Mouse (Mus musculus): ENCODE data around the gene Isca2. TPM values are rescaled to one million over a fixed set of nuclear protein-coding genes. Genes with fewer than 3 reads are reported as not detected.

The Isca2 gene
- polyA plus RNA-seq, 1 experiment = 44.7 TPM

DNA sequence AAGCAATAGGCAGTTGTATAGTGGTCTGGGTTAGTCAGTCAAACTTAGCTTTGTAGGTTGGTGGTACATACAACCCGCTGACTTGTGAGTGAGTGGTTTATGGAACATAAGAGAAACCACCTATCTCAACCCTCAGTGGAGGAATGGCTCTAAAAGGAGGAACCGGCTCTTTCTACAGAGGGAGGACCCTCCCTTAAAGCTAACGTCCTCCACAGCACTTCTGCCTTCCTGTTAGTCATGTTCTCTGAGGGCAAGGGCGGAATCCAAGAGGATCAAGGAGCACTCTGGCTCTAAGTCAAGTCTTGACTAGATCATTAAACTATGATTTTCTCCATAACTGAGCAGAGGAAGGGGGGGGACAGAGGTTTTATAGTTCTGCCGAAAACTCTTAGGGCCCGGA, 5.5 kb upstream of the Isca2 start:
- H3K27ac ChIP-seq (ENCODE audit: insufficient read depth, low read length) = peak overlapping the region; percentile 12; the same call in 1 of the 2 replicates
- no peak overlapping the region for H3K4me3 ChIP-seq (ENCODE audit: insufficient read depth, low read length)
- TF ChIP-seq POLR2A (IDR thresholded peaks at IDR 0.05; ENCODE audit: low read depth, low read length) (no peak), CTCF (IDR thresholded peaks at IDR 0.05; ENCODE audit: borderline replicate concordance, insufficient read depth, low read length) (no peak)
- peaks cover 32% of the 10 kb centered on the region for H3K4me1 ChIP-seq (ENCODE audit: control insufficient read depth, insufficient read depth, low read length)

- no peak overlapping the region for H3K4me3 ChIP-seq (ENCODE audit: insufficient read depth, low read length)
- peaks cover 26% of the 10 kb centered on the region; the same call in 1 of the 2 replicates for H3K4me1 ChIP-seq (ENCODE audit: control insufficient read depth, insufficient read depth, low read length)
- TF ChIP-seq CTCF (IDR thresholded peaks at IDR 0.05; ENCODE audit: borderline replicate concordance, insufficient read depth, low read length) (no peak), POLR2A (IDR thresholded peaks at IDR 0.05; ENCODE audit: low read depth, low read length) (no peak)
- no peak overlapping the region for H3K27ac ChIP-seq (ENCODE audit: insufficient read depth, low read length)
These were observed 3.4 kb upstream of the Isca2 start for GRCm38 (mm10) chr12:84769624-84770023.

DNA sequence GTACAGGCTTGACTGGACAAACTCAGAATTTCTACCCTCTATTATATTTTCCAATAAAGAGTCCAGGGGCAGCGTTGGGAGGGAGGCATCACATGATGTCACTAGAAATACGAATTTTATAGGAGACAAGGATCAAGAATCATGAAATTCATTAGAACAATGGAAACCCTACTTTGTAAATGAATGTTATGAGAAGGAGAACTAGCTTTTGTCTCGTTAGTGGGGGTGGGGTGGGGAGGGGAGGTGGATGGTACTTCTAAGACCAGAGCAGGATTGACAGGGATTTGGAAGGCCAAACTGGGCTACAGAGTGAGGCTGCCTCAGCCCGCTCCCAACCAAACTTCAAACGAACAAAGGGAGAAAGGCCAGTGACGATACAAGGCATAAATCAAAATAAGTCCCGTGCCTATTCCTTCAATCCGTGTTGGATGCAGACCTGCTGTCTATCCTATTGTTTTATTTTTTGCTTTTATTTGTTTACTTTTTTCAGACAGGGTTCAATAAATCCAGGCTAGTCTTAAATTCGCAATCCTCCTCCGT, 1.0 kb upstream of the Isca2 start:
- peaks cover 11% of the 10 kb centered on the region; the same call in 1 of the 2 replicates for H3K4me1 ChIP-seq (ENCODE audit: control insufficient read depth, insufficient read depth, low read length)
- TF ChIP-seq CTCF (IDR thresholded peaks at IDR 0.05; ENCODE audit: borderline replicate concordance, insufficient read depth, low read length) (no peak), POLR2A (IDR thresholded peaks at IDR 0.05; ENCODE audit: low read depth, low read length) (no peak)
- peak overlapping the region; percentile 92 for H3K4me3 ChIP-seq (ENCODE audit: insufficient read depth, low read length)
- H3K27ac ChIP-seq (ENCODE audit: insufficient read depth, low read length) = peak overlapping the region; percentile 85

- peak overlapping the region; percentile 29 for H3K27ac ChIP-seq (ENCODE audit: insufficient read depth, low read length)
- 0 out of 2 replicates have a peak, but pooled peaks cover 6% of the 10 kb centered on the region for H3K4me1 ChIP-seq (ENCODE audit: control insufficient read depth, insufficient read depth, low read length)
- peak overlapping the region; percentile 86 for H3K4me3 ChIP-seq (ENCODE audit: insufficient read depth, low read length)
- TF ChIP-seq POLR2A (IDR thresholded peaks at IDR 0.05; ENCODE audit: low read depth, low read length) = no peak
- TF ChIP-seq CTCF (IDR thresholded peaks at IDR 0.05; ENCODE audit: borderline replicate concordance, insufficient read depth, low read length) = no peak
These were observed 425 bp downstream of the Isca2 start for GRCm38 (mm10) chr12:84773476-84773875.

GRCm38 (mm10) chr12:84774376-84774775, 1.3 kb downstream of the Isca2 start:
- 0 out of 2 replicates have a peak overlapping the region, but pooled peaks have one; percentile 1 for H3K4me3 ChIP-seq (ENCODE audit: insufficient read depth, low read length)

DNA sequence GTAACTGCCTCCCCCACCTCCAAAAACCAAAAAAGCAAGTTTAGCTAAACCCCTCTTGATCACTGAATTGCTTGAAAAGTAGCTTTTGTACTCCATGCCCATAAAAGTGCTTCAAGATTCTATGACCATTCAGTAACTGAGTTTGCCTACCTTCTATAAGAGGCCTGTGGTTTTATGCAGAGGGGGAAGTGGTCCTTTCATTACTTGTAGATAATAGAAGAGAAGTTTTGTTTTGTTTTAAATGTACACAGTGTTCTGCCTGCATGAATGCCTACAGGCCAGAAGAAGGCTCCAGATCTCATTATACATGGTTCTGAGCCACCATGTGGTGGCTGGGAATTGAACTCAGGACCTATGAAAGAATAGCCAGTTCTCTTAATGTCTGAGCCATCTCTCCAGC, 3.2 kb downstream of the Isca2 start:
- no peak overlapping the region for H3K4me3 ChIP-seq (ENCODE audit: insufficient read depth, low read length)
- no peaks in the 10 kb centered on the region for H3K4me1 ChIP-seq (ENCODE audit: control insufficient read depth, insufficient read depth, low read length)
- TF ChIP-seq CTCF (IDR thresholded peaks at IDR 0.05; ENCODE audit: borderline replicate concordance, insufficient read depth, low read length) = no peak
- TF ChIP-seq POLR2A (IDR thresholded peaks at IDR 0.05; ENCODE audit: low read depth, low read length) = no peak

More at GRCm38 (mm10) chr12:84774376-84774775, 1.3 kb downstream of the Isca2 start:
- H3K4me1 ChIP-seq (ENCODE audit: control insufficient read depth, insufficient read depth, low read length) = 0 out of 2 replicates have a peak, but pooled peaks cover 6% of the 10 kb centered on the region
- no peak for TF ChIP-seq POLR2A (IDR thresholded peaks at IDR 0.05; ENCODE audit: low read depth, low read length)
- no peak for TF ChIP-seq CTCF (IDR thresholded peaks at IDR 0.05; ENCODE audit: borderline replicate concordance, insufficient read depth, low read length)
- H3K27ac ChIP-seq (ENCODE audit: insufficient read depth, low read length) = no peak overlapping the region; the same call in 1 of the 2 replicates

GRCm38 (mm10) chr12:84784604-84785381, 11.7 kb downstream of the Isca2 start:
- TF ChIP-seq POLR2A (IDR thresholded peaks at IDR 0.05; ENCODE audit: low read depth, low read length) = 0 out of 2 replicates have a peak, but pooled peaks have one; percentile 26
- TF ChIP-seq CTCF (IDR thresholded peaks at IDR 0.05; ENCODE audit: borderline replicate concordance, insufficient read depth, low read length) = peak; percentile 75
- Histone ChIP-seq H3K4me1 (ENCODE audit: control insufficient read depth, insufficient read depth, low read length) (peaks cover 3% of the 10 kb centered on the region; the same call in 1 of the 2 replicates), H3K4me3 (ENCODE audit: insufficient read depth, low read length) (no peak overlapping the region), H3K27ac (ENCODE audit: insufficient read depth, low read length) (no peak overlapping the region)

More for the DNA sequence above, 3.2 kb downstream of the Isca2 start:
- H3K27ac ChIP-seq (ENCODE audit: insufficient read depth, low read length) = no peak overlapping the region

- Histone ChIP-seq H3K4me3 (ENCODE audit: insufficient read depth, low read length) (no peak overlapping the region), H3K27ac (ENCODE audit: insufficient read depth, low read length) (no peak overlapping the region), H3K4me1 (ENCODE audit: control insufficient read depth, insufficient read depth, low read length) (peaks cover 3% of the 10 kb centered on the region; the same call in 1 of the 2 replicates)
- TF ChIP-seq POLR2A (IDR thresholded peaks at IDR 0.05; ENCODE audit: low read depth, low read length) (no peak), CTCF (IDR thresholded peaks at IDR 0.05; ENCODE audit: borderline replicate concordance, insufficient read depth, low read length) (no peak)
These were observed 13.0 kb downstream of the Isca2 start for GRCm38 (mm10) chr12:84786091-84786490.

DNA sequence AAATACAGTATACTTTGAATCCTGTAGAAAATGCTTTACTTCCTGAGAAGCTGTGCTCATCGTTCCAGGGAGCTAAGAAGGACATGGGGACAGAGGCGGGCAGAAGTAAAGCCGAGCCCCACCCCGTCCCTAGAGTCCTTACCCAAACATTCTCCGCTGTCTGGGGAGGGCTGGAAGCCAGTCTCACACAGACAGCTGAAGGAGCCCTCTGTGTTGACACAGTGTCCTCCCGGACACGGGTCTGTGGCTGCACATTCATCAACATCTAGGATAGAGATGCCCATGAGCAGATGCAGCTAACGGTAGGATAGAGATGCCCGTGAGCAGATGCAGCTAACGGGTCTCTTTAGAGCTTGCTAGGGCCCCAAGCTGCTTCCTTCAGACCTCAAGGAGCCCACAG, 17.8 kb downstream of the Isca2 start:
- no peak for TF ChIP-seq POLR2A (IDR thresholded peaks at IDR 0.05; ENCODE audit: low read depth, low read length)
- no peak for TF ChIP-seq CTCF (IDR thresholded peaks at IDR 0.05; ENCODE audit: borderline replicate concordance, insufficient read depth, low read length)

DNA sequence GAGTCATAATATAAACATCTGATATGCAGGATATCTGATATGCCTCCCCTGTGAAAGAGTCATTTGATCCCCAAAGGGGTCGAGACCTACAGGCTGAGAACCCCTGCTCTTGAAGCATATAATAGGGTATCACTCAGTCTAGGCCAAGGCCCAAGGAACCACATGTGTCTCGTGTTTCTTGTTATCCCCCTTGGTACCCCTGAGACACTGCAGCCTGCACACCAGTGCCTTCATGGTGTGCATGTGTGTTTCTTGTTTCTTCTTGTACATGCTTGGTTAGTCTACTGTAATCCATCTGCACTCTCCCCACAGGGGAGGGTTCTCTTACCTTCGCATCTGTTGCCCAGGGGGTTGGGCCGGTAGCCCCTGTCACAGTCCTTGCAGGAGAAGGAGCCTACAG, 19.6 kb downstream of the Isca2 start:
- Histone ChIP-seq H3K4me1 (ENCODE audit: control insufficient read depth, insufficient read depth, low read length) (peaks cover 5% of the 10 kb centered on the region; the same call in 1 of the 2 replicates), H3K4me3 (ENCODE audit: insufficient read depth, low read length) (no peak overlapping the region), H3K27ac (ENCODE audit: insufficient read depth, low read length) (no peak overlapping the region)
- no peak for TF ChIP-seq CTCF (IDR thresholded peaks at IDR 0.05; ENCODE audit: borderline replicate concordance, insufficient read depth, low read length)
- TF ChIP-seq POLR2A (IDR thresholded peaks at IDR 0.05; ENCODE audit: low read depth, low read length) = no peak

More for the DNA sequence above, 17.8 kb downstream of the Isca2 start:
- H3K27ac ChIP-seq (ENCODE audit: insufficient read depth, low read length) = no peak overlapping the region
- no peak overlapping the region for H3K4me3 ChIP-seq (ENCODE audit: insufficient read depth, low read length)
- H3K4me1 ChIP-seq (ENCODE audit: control insufficient read depth, insufficient read depth, low read length) = peaks cover 5% of the 10 kb centered on the region; the same call in 1 of the 2 replicates

Data from embryonic fibroblast, embryonic 13.5 days (primary cell).